Mouse (Mus musculus): ENCODE data around the gene Ubald2.

DNA sequence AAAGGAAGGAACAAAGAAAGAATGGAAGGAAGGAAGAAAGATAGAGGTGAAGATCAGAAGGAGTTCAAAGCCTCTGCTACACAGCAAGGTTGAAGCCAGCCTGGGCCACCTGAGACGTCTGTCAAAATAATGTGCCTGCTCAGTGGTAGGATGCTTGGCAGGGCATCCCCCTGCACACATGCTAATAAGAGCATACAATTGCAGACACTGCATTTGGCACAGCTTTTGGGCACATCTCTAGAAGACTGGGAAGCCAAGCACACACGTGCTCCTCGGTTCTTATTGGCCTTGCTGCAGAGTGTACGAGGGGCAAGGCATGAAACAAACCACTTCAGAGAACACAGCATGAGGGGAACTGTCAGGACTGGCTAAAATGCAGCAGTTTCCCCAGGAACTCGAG, 47.9 kb upstream of the Ubald2 start:
- TF ChIP-seq CTCF (IDR thresholded peaks at IDR 0.05; ENCODE audit: extremely low read depth, insufficient read length, insufficient replicate concordance, low read depth, low read length) (no peak), POLR2A (IDR thresholded peaks at IDR 0.05; ENCODE audit: low read depth, low read length) (no peak)
